Mouse (Mus musculus): Measurements from ENCODE around the gene Pigk.

DNA sequence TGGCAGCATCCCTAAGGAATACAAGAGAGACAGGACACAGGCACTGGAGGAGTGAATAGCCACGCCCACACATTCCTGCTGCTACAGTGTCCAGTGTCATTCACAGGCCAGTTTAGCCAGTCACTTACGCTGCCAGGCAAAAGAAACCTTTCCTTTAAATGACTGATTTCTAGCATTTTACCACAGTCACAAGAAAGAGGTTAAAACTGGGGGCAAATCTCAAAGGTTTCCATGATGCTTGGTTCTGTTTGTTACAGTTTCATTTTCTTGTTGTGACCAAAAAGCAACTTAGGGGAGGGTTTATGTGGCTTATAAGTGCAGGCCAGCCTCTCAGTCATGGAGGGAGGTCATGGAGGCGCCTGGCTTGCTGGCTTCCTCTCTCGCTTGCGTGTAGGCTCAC is 193.8 kb downstream of the Pigk start:
- no peak for TF ChIP-seq CTCF (IDR thresholded peaks at IDR 0.05; ENCODE audit: low read depth, low read length)
- TF ChIP-seq POLR2A (IDR thresholded peaks at IDR 0.05; ENCODE audit: borderline replicate concordance, low read depth, low read length): no peak

Measured in bone marrow macrophage, adult 2 months (primary cell).